Mouse (Mus musculus) cerebellum, adult 2 months (tissue): Measurements from ENCODE around the gene 1700019A02Rik. TPM values are rescaled to one million over a fixed set of nuclear protein-coding genes. Genes with fewer than 3 reads are reported as not detected.

Source experiments
- DNase-seq, 2 experiments: peaks; one replicate each; pipeline ENCODE4 v3.0.0; 2021
- H3K27ac ChIP-seq: fragments of 200-500 bp; 2 replicates; pipeline ENCODE4 v1.5.1; 2012; ENCODE audit warnings: low read length, control low read depth, inconsistent platforms; ENCODE audit not compliant: insufficient read depth
- H3K27me3 ChIP-seq: fragments of 200-500 bp; 2 replicates; pipeline ENCODE4 v1.6.1; 2012; ENCODE audit warnings: inconsistent platforms, mild to moderate bottlenecking, low read length, moderate library complexity; ENCODE audit not compliant: control insufficient read depth, insufficient read depth
- H3K4me1 ChIP-seq: fragments of 200-500 bp; 2 replicates; pipeline ENCODE4 v1.6.1; 2011; ENCODE audit warnings: low read length; ENCODE audit not compliant: control insufficient read depth, insufficient read depth
- H3K4me3 ChIP-seq: fragments of 200-500 bp; replicated peaks from 2 replicates; pipeline ENCODE3; 2011; ENCODE audit warnings: mild to moderate bottlenecking, low read depth, low read length, control low read depth; ENCODE audit not compliant: insufficient read depth
- CTCF ChIP-seq: fragments of 200-500 bp; IDR thresholded peaks from 2 replicates; pipeline ENCODE4 v1.5.1; 2011; ENCODE audit warnings: low read depth, mild to moderate bottlenecking, control low read depth, low read length, moderate library complexity, borderline replicate concordance; ENCODE audit not compliant: insufficient read depth
- POLR2A ChIP-seq: fragments of 200-500 bp; IDR thresholded peaks from 2 replicates; pipeline ENCODE4 v1.6.1; 2011; ENCODE audit warnings: low read length, control low read depth, borderline replicate concordance; ENCODE audit not compliant: insufficient read depth
- WGBS: fragments of 180-500 bp; shearing (Covaris S2); methylation state at CpG from one replicate; pipeline ENCODE4 v1.1.7; 2018; 5-methylcytosine and 5-hydroxymethylcytosine counted together
- polyA plus RNA-seq: library from polyadenylated mRNA; depleted of rRNA; stranded (reverse); fragments of >200 nt; gene quantifications from 2 replicates; pipeline ENCODE4 v1.2.3, GENCODE M21; 2012; rRNA removed

The 1700019A02Rik gene
- polyA plus RNA-seq, 1 experiment = not detected

GRCm38 (mm10) chr1:53191234-53191633 is 3.8 kb upstream of the 1700019A02Rik start:
- 60% methylated on average over 3 of the region's 3 CpGs for WGBS
- no peak for DNase-seq
- Histone ChIP-seq H3K4me3 (no peak overlapping the region), H3K27me3 (no peaks in the 10 kb centered on the region), H3K4me1 (no peaks in the 10 kb centered on the region), H3K27ac (no peak overlapping the region)
- TF ChIP-seq CTCF (no peak), POLR2A (no peak)

- H3K27ac ChIP-seq = no peak overlapping the region
- H3K4me1 ChIP-seq = no peaks in the 10 kb centered on the region
- WGBS = 85% methylated on average over 3 of the region's 3 CpGs
- H3K4me3 ChIP-seq = no peak overlapping the region
- TF ChIP-seq POLR2A (no peak), CTCF (no peak)
- no peak for DNase-seq
- no peaks in the 10 kb centered on the region for H3K27me3 ChIP-seq
Measured at GRCm38 (mm10) chr1:53189620-53190019, 2.2 kb upstream of the 1700019A02Rik start.

- Histone ChIP-seq H3K27ac (no peak overlapping the region), H3K4me1 (no peaks in the 10 kb centered on the region), H3K27me3 (no peaks in the 10 kb centered on the region), H3K4me3 (no peak overlapping the region)
- no peak for TF ChIP-seq POLR2A
- no peak for TF ChIP-seq CTCF
- WGBS = 79% methylated on average over 3 of the region's 3 CpGs
- no peak for DNase-seq
Measured at GRCm38 (mm10) chr1:53186301-53186700, 1.1 kb downstream of the 1700019A02Rik start.

- DNase-seq = no peak
Measured at GRCm38 (mm10) chr1:53157715-53158114, 29.7 kb downstream of the 1700019A02Rik start.

GRCm38 (mm10) chr1:53123066-53123465 is 64.4 kb downstream of the 1700019A02Rik start:
- TF ChIP-seq CTCF (no peak), POLR2A (no peak)
- whole genome bisulfite sequencing = 68% methylated on average over 2 of the region's 2 CpGs
- Histone ChIP-seq H3K4me3 (no peak overlapping the region), H3K27ac (no peak overlapping the region), H3K4me1 (no peaks in the 10 kb centered on the region), H3K27me3 (no peaks in the 10 kb centered on the region)
- DNase-seq = no peak

More at GRCm38 (mm10) chr1:53157715-53158114, 29.7 kb downstream of the 1700019A02Rik start:
- TF ChIP-seq CTCF (no peak), POLR2A (no peak)
- 60% methylated on average over 6 of the region's 6 CpGs for WGBS
- Histone ChIP-seq H3K4me1 (no peaks in the 10 kb centered on the region), H3K27me3 (no peaks in the 10 kb centered on the region), H3K27ac (no peak overlapping the region), H3K4me3 (no peak overlapping the region)

GRCm38 (mm10) chr1:53110561-53110960 is 76.9 kb downstream of the 1700019A02Rik start:
- H3K27me3 ChIP-seq = no peaks in the 10 kb centered on the region
- H3K4me3 ChIP-seq = no peak overlapping the region
- no peak for TF ChIP-seq CTCF
- no peak for TF ChIP-seq POLR2A
- 84% methylated on average over 1 of the region's 1 CpGs for WGBS
- no peak overlapping the region for H3K27ac ChIP-seq
- no peak for DNase-seq
- no peaks in the 10 kb centered on the region for H3K4me1 ChIP-seq

Other genes with a start within 250 kb of the 1700019A02Rik start
- 12.4 and 13.9 TPM in 2 replicates for gene 1700019D03Rik, start 167.5 kb downstream of the 1700019A02Rik start, polyA plus RNA-seq
- 0.18 and 0.19 TPM in 2 replicates for gene Mstn, start 126.0 kb downstream of the 1700019A02Rik start, polyA plus RNA-seq
- 10.4 and 13.9 TPM in 2 replicates for gene Pms1, start 109.4 kb upstream of the 1700019A02Rik start, polyA plus RNA-seq
- 17.0 and 20.7 TPM in 2 replicates for gene Ormdl1, start 109.5 kb upstream of the 1700019A02Rik start, polyA plus RNA-seq
- gene Gm28778, start 109.5 kb upstream of the 1700019A02Rik start, polyA plus RNA-seq = 2.9 and 3.8 TPM in 2 replicates
- gene Osgepl1, start 126.0 kb upstream of the 1700019A02Rik start, polyA plus RNA-seq = 27.2 and 28.0 TPM in 2 replicates
- not detected in 2 replicates for gene Asdurf, start 165.0 kb upstream of the 1700019A02Rik start, polyA plus RNA-seq
- 0.18 and 0.40 TPM in 2 replicates for gene Gm28551, start 165.0 kb upstream of the 1700019A02Rik start, polyA plus RNA-seq
- 17.1 and 17.7 TPM in 2 replicates for gene Asnsd1, start 165.1 kb upstream of the 1700019A02Rik start, polyA plus RNA-seq